Mouse (Mus musculus): ENCODE data around the gene Vmn1r175.
"Not testable (repeated sequence)": the region's sequence is repeated elsewhere in the genome, so short reads cannot be mapped to it uniquely, and the experiment has no call there.

Vmn1r175 gene

GRCm38 (mm10) chr7:23810543-23810942, at the start of gene Vmn1r175:
Gene Vmn1r175, minus strand, starts transcription at chr7:23810643.
- not testable (repeated sequence) for DNase-seq

GRCm38 (mm10) chr7:23837272-23837671, 26.8 kb upstream of the Vmn1r175 start, which contains the start of gene Vmn1r176:
Gene Vmn1r176, minus strand, starts transcription at chr7:23837372.
- not testable (repeated sequence) for DNase-seq

- DNase-seq, result no peak
These were observed 25.9 kb downstream of the Vmn1r175 start for GRCm38 (mm10) chr7:23784526-23784925.

All from cerebellum, postnatal 36 days (tissue).